Mouse (Mus musculus) spleen, adult 2 months (tissue): ENCODE results near the gene Zbtb34.

ENCODE experiments used
- CTCF ChIP-seq: fragments of 200-500 bp; IDR thresholded peaks from 2 replicates; pipeline ENCODE4 v1.5.1; 2011; ENCODE audit warnings: mild to moderate bottlenecking, inconsistent platforms; ENCODE audit not compliant: insufficient read depth, insufficient read length, insufficient replicate concordance; ENCODE audit errors: extremely low read depth
- POLR2A ChIP-seq: fragments of 200-500 bp; IDR thresholded peaks from 2 replicates; pipeline ENCODE4 v1.6.1; 2011; ENCODE audit warnings: low read depth, low read length, inconsistent platforms

GRCm38 (mm10) chr2:33361139-33361716 is 69.9 kb downstream of the Zbtb34 start:
- TF ChIP-seq CTCF (no peak), POLR2A (no peak)
